Mouse (Mus musculus) small intestine, adult 2 months (tissue): ENCODE measurements around the gene Rabgef1. TPM values are rescaled to one million over a fixed set of nuclear protein-coding genes. Genes with fewer than 3 reads are reported as not detected.
A peak's percentile ranks its signal among the peaks of the same experiment; 100 is the strongest.

Experiments used
- H3K27ac ChIP-seq: fragments of 200-500 bp; 2 replicates; pipeline ENCODE4 v1.5.1; 2012; ENCODE audit warnings: low read depth, low read length, control low read depth, inconsistent platforms; ENCODE audit not compliant: insufficient read depth
- H3K27me3 ChIP-seq: fragments of 200-500 bp; 2 replicates; pipeline ENCODE4 v1.6.1; 2012; ENCODE audit warnings: mild to moderate bottlenecking, moderate library complexity, low read length, inconsistent platforms; ENCODE audit not compliant: control insufficient read depth, insufficient read depth
- H3K36me3 ChIP-seq: fragments of 200-500 bp; 2 replicates; pipeline ENCODE4 v1.6.1; 2012; ENCODE audit warnings: mild to moderate bottlenecking, low read length, control low read depth, inconsistent platforms; ENCODE audit not compliant: control insufficient read depth, insufficient read depth
- H3K4me1 ChIP-seq: fragments of 200-500 bp; 2 replicates; pipeline ENCODE4 v1.6.1; 2012; ENCODE audit warnings: low read length, inconsistent platforms, mixed read lengths; ENCODE audit not compliant: control insufficient read depth, insufficient read depth, insufficient read length
- H3K4me3 ChIP-seq: fragments of 200-500 bp; 2 replicates; pipeline ENCODE4 v1.5.1; 2012; ENCODE audit warnings: low read depth, mild to moderate bottlenecking, control low read depth, inconsistent platforms, low read length, moderate library complexity
- CTCF ChIP-seq: fragments of 200-500 bp; IDR thresholded peaks from 2 replicates; pipeline ENCODE4 v1.5.1; 2012; ENCODE audit warnings: low read depth, mild to moderate bottlenecking, control low read depth, inconsistent platforms, low read length, moderate library complexity, mixed read lengths; ENCODE audit not compliant: insufficient replicate concordance, insufficient read length; ENCODE audit errors: extremely low read depth
- POLR2A ChIP-seq: fragments of 200-500 bp; IDR thresholded peaks from 2 replicates; pipeline ENCODE4 v1.6.1; 2012; ENCODE audit warnings: low read depth, mild to moderate bottlenecking, control low read depth, inconsistent platforms, low read length, moderate library complexity
- WGBS: fragments of 180-500 bp; shearing (Covaris S2); methylation state at CpG from one replicate; pipeline ENCODE4 v1.1.7; 2018; 5-methylcytosine and 5-hydroxymethylcytosine counted together
- polyA plus RNA-seq: library from polyadenylated mRNA; depleted of rRNA; stranded (reverse); fragments of >200 nt; gene quantifications from 2 replicates; pipeline ENCODE4 v1.2.3, GENCODE M21; 2012

The Rabgef1 gene
- polyA plus RNA-seq, 1 experiment = 11.5 TPM

DNA sequence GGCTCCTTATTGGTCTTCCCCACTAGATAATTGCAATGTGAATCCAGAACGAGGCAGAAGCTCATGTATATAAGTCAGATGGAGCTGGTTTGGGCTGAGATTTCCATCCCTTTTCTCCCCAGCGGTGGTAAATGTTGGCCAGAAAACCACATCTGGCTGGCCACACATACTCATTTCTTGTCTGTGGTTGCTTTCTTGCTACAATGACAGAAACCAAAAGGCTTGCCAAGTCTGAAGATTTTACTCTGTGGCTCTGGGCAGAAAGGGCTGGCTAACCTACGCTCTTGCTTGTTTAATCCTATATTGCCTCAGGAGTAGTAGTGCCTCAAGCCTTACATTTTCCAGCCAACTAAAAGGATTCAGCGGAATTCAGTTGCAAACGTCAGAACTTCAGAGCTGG, 30.5 kb upstream of the Rabgef1 start:
- TF ChIP-seq POLR2A = no peak
- no peak for TF ChIP-seq CTCF
- 75% methylated on average over 5 of the region's 5 CpGs for WGBS
- no peak overlapping the region for H3K4me3 ChIP-seq
- H3K36me3 ChIP-seq = no peaks in the 10 kb centered on the region
- peaks cover 10% of the 10 kb centered on the region for H3K4me1 ChIP-seq
- H3K27ac ChIP-seq = no peak overlapping the region
- H3K27me3 ChIP-seq = no peaks in the 10 kb centered on the region

DNA sequence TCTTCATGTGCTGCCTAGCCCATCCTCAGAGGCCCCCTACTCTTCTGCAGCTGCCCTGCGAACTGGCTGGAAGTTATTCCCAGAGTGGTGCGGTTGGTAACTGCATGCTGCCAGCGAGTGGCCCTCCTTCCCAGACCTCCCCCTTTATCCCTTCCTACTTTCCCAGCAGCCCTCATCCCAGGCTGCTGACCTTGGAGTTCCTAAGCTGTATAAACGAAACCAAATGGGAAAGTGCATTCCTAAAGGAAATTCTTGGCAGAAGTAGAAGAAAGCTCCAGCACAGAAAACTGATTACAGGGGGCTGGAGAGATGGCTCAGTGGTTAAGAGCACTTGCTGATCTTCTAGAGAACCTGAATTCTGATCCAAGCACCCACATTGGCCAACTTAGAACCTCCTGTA, 29.6 kb upstream of the Rabgef1 start:
- TF ChIP-seq CTCF = no peak
- no peak for TF ChIP-seq POLR2A
- H3K4me1 ChIP-seq = peaks cover 10% of the 10 kb centered on the region
- no peak overlapping the region for H3K4me3 ChIP-seq
- H3K27ac ChIP-seq = no peak overlapping the region; the same call in 1 of the 2 replicates
- 53% methylated on average over 4 of the region's 4 CpGs for WGBS
- no peaks in the 10 kb centered on the region for H3K27me3 ChIP-seq
- no peaks in the 10 kb centered on the region for H3K36me3 ChIP-seq

DNA sequence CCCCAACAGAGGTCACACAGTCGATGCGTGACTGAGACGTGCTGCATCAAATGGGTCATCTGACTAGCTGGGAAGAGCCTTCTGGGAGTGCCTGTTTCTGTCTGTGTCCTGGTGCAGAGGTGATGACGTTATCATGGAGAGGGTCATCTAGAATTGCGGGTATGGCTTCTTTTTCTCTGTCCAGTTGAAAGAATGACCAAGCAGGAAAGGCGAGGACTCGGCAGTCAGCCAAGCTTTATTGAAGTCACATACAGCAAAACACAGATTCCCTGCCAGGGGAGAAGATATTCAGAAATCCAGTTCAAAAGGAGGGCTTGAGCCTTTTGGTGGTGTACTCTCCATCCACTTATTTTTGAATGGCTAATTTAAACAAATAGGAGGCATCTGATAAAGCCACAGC, 28.5 kb upstream of the Rabgef1 start:
- Histone ChIP-seq H3K4me3 (no peak overlapping the region), H3K4me1 (peaks cover 10% of the 10 kb centered on the region), H3K27ac (no peak overlapping the region), H3K27me3 (no peaks in the 10 kb centered on the region), H3K36me3 (no peaks in the 10 kb centered on the region)
- TF ChIP-seq CTCF = no peak
- no peak for TF ChIP-seq POLR2A
- WGBS = 84% methylated on average over 7 of the region's 7 CpGs

DNA sequence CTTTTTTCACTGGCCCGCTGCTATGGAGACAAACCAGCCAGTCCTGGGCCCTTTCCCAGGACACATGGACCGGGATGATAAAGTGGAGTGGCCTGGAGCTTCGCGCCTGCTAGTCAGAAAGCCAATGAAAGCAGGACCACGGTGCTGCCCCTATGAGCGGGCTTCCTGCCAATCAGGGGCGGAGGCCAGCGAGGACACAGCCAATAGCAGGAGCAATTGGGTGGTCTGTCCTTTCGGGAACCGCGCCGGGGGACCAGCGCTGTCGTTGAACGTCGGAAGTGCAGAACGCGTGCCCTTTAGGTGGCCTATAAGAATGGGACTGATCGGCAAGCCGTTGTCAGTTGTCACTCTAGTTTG, 27.6 kb upstream of the Rabgef1 start:
- WGBS = 5% methylated on average over 20 of the region's 20 CpGs
- Histone ChIP-seq H3K4me1 (peaks cover 10% of the 10 kb centered on the region), H3K27me3 (no peaks in the 10 kb centered on the region), H3K36me3 (no peaks in the 10 kb centered on the region), H3K27ac (peak overlapping the region; percentile 45), H3K4me3 (peak overlapping the region; percentile 71)
- TF ChIP-seq CTCF (no peak), POLR2A (no peak)

DNA sequence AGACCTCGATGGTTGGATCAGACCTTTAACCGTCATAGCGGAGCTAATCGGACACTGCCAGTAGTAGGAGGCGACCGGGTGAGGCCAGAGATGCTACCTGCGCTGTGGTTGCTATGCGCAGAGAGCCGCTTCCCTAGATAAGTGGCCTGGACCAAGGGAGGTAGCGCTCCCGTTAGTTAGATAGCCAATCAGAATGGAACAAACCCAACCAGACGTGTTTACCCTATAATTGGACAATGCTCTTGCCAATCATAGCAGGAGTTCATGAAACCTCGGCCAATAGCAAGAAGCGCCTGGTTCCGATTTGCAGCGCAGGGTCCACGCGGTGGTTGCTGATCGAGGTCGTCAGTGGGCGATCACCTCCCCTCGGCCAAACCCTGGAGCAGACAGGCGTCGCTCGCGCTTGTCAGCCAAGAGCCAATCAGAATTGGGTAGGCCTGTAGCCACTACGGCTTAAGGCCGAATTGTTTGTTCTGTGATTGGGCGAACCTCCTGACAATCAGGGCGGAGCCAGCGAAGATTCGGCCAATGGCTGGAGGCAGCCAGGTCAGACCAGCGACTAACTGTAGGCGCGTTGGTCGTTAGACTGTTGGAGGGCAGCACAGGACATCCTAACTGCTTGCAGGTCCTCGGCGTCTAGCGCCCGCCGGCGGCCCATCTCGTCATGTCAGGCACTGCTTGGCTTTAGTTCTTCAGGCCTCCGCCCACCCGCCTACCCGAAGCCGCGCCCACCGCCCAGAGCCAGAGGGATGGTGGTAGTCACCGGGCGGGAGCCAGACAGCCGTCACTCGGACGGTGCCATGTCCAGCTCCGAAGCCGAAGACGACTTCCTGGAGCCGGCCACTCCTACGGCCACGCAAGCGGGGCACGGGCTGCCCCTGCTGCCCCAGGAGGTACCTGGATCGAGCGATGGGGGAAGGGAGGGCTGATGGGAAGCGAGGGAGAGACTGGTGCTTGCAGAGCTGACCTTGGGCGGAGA, 27.0 kb upstream of the Rabgef1 start, which contains the start of gene Kctd7:
Gene Kctd7, plus strand, starts transcription at position 528 of the 979 bp plus-strand sequence.
- peak within 1 kb of the TSS; percentile 45 for H3K27ac ChIP-seq
- peak within 1 kb of the TSS; percentile 71 for H3K4me3 ChIP-seq
- peaks cover 10% of the 10 kb centered on the region for H3K4me1 ChIP-seq
- no peak for TF ChIP-seq CTCF
- peak; percentile 59; the same call in 1 of the 2 replicates for TF ChIP-seq POLR2A
- no peaks in the 10 kb centered on the region for H3K36me3 ChIP-seq
- 1% methylated on average over 66 of the region's 66 CpGs for WGBS
- no peaks in the 10 kb centered on the region for H3K27me3 ChIP-seq

DNA sequence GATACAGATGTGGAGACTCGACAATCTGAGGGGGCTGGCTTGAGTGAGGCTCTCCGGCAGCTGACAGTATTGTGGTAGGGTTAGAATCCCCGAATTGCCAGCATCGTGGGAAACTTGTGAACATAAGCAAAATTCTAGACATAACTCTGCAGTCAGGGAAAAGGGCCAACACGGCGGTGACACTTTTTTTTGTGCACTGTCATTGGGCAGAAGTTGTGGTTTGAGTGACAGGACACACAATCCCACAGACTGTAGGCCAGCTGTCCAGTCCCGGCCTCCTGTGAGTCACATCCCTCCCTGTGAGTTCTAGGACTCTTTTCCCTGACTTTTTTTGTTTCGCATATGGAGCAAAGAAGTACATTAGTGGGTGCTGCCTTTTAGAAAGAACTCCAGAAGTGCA, 25.6 kb upstream of the Rabgef1 start:
- TF ChIP-seq POLR2A (no peak), CTCF (no peak)
- Histone ChIP-seq H3K27ac (no peak overlapping the region), H3K36me3 (no peaks in the 10 kb centered on the region), H3K27me3 (no peaks in the 10 kb centered on the region), H3K4me3 (no peak overlapping the region), H3K4me1 (peaks cover 10% of the 10 kb centered on the region)
- WGBS = 72% methylated on average over 8 of the region's 8 CpGs

DNA sequence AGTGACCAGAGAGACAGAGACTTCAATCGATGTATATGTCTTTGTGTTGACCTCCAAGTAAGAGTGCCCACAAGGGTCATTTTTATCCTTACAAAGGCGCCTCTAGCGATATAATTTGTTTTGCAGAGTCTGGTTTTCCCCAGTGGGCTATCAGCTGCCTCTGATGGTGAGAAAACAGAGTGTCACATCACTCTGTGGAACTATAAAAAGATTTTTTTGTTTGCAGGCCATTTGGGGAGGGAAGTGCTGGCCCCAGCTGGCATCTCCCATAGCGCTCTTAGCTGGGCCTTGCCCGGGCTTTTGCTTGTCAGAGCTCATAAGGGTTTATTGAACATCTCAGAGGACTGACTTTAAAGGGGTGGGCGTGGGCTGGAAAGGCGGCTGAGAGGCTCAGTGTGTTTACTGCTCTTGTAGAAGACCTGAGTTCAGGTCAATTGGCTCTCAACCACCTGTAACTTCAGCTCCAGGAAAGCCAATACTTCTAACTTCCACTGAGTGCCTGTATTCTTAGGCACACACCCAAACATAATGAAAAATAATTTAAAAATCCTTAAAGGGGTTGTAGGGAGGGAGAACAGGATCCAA, 21.8 kb upstream of the Rabgef1 start:
- 64% methylated on average over 7 of the region's 7 CpGs for WGBS
- Histone ChIP-seq H3K4me1 (peaks cover 4% of the 10 kb centered on the region), H3K4me3 (no peak overlapping the region), H3K27me3 (no peaks in the 10 kb centered on the region), H3K36me3 (no peaks in the 10 kb centered on the region; the same call in 1 of the 2 replicates), H3K27ac (no peak overlapping the region)
- no peak for TF ChIP-seq POLR2A
- no peak for TF ChIP-seq CTCF
